Mouse (Mus musculus) left cerebral cortex, postnatal 36 days (tissue): ENCODE results near the gene Gng12. TPM values are rescaled to one million over a fixed set of nuclear protein-coding genes. Genes with fewer than 3 reads are reported as not detected.
"Not testable (repeated sequence)": the region's sequence is repeated elsewhere in the genome, so short reads cannot be mapped to it uniquely, and the experiment has no call there.

Experiments
- DNase-seq, 2 experiments: peaks; one replicate each; pipeline ENCODE4 v3.0.0; 2021 to 2022; ENCODE audit warnings: low spot score in 2 of 2, mixed read lengths in 1 of 2
- intact Hi-C: fragments of 180-260 bp; cut with DNase I; formaldehyde crosslinking; loops from one replicate; pipeline ENCODE4 v1.15.1; 2025
- total RNA-seq, 2 experiments: library from RNA; stranded (reverse); gene quantifications; 2 replicates each; pipeline ENCODE4 v1.2.3; 2021

The Gng12 gene
- total RNA-seq, 2 experiments from 2014 or later, result 55.8 to 69.6 TPM

DNA sequence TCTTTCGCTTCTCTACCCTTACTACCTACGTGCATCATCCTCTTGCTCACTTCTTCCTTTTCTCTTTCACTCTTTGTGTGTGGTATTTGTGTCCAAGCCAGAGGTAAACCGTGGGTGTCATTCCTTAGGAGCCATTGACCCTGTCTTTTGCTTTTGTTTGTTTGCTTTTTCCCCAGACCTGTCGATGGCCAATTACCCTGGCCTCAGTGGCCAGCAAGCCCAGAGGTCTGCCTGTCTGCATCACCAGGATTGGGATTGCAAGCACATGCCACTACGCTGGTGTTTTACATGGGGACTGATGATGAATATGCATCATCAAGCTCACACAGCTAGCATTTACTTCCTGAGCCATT lies 48.8 kb downstream of the Gng12 start:
- intact Hi-C loops, result no loop called here
- DNase-seq, result no peak

DNA sequence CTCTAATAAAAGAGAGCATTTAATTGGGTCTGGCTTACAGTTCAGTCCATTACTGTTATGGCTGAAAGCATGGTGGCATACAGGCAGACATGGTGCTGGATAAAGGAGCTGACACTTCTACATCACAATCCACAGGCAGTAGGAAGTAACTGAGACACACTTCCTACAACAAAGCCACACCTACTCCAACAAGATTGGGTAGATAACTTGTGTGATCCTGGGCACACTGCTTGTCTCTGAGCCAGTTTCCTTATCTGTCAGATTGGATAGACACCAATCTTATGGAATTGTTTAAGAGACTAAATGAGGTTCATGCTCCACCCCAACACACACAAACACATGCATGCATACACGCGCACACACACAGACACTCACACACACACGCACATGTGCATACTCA lies 51.9 kb downstream of the Gng12 start:
- intact Hi-C loops, result no loop called here
- no peak for DNase-seq

DNA sequence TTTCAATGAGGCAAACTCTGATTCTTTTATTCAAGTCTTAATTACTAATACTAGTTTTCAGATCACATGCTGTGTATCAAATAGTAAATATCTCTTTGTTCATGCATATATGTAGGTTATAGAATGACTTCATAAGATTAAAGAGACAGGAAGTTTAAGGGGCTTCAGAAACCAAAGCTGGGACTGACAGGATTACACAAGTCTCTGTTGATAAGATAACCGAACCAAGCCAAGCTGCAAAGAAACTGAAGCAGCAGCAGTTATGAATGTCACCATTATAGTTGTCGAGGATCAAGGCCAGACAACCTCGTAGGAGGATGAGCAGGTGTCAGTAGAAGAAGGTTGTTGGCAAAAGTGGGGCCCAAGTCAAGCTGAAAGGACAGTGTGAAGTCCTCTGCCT lies 52.7 kb downstream of the Gng12 start:
- intact Hi-C loops, result no loop called here
- no peak for DNase-seq

DNA sequence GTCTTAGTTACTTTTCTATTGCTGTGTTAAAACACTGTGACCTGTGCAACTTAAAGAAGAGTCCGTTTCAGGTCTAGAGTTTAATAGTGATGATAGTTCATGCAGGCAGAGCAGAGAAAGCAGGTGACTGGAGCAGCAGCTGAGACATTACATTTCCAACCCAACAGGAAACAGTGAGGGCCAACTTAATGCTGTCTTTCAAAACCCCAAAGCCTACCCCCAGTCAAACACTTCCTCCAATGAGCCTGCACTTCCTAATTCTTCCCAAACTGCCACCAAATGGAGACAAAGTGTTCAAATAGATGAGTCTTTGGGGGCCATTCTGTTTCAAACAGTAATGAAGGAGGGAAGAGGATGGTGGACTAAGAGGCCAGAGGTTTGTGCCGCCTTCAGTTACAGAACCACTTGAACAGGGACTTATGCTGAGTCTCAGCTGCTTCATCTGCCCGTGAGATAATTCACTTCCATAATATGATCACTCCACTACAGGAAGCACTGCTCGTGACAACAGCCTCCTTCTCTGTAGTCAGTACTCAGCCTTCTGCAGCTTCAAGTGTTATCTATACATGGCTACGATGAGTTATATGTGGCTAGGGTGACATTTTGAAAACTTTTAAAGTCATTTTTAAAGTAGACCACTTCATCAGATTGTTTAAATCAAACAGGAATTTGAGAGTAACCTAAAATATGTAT lies 55.7 kb downstream of the Gng12 start:
- intact Hi-C loops, result no loop called here
- DNase-seq, result no peak

DNA sequence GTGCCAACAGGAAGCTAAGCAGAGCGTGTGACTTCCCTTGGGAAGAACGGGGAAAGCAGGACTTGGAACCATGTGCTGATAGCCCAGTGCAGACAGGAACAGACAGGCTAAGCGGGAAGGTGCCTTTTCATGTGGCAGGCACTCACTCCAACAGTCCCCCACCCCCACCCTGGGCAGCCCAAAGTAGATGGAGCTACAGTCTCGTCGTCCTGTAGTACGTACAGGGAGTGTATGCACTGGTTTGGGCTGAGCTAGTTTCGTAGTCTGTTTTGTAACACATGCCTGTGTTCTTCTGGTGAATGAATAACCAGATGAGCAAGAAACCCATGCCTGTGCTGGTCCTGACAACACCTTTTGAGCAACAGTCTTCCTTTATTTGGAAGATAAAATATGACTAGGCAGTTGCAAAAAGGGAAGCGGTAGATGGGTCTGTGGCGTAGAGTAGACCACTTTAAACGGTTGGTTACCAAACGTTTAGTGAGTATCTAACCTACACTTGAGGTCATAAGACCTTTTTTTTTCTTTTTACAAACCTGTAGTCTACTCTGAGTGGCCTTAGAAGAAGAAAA lies 57.8 kb downstream of the Gng12 start:
- intact Hi-C loops, result no loop called here
- no peak for DNase-seq

DNA sequence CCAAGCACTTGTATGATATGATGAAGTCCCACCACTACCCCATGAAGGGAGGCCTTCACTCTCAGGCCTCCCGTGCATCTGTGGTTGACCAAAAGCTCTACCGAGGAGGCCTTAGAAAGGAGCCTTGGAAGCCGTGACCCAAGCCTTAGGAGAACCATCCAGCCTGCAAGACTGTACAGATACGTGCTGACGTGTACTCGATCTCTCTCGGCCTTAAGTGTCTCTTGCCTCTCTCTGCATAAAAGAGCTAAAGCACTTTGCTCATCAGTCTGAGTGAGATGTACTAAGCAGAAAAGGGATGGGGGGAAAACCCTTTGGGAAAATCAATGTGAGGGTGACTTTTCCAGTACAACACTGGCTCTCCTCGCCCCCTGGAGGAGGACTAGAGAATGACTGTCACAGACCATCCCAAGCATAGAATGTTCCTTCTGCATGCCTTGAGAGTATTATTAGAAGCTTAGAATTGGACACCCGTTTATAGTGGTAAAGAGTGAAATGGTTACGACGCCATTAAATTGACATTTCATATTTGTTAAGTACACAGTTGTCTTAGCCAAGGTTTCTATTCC lies 59.0 kb downstream of the Gng12 start:
- DNase-seq, result no peak
- intact Hi-C loops, result no loop called here

DNA sequence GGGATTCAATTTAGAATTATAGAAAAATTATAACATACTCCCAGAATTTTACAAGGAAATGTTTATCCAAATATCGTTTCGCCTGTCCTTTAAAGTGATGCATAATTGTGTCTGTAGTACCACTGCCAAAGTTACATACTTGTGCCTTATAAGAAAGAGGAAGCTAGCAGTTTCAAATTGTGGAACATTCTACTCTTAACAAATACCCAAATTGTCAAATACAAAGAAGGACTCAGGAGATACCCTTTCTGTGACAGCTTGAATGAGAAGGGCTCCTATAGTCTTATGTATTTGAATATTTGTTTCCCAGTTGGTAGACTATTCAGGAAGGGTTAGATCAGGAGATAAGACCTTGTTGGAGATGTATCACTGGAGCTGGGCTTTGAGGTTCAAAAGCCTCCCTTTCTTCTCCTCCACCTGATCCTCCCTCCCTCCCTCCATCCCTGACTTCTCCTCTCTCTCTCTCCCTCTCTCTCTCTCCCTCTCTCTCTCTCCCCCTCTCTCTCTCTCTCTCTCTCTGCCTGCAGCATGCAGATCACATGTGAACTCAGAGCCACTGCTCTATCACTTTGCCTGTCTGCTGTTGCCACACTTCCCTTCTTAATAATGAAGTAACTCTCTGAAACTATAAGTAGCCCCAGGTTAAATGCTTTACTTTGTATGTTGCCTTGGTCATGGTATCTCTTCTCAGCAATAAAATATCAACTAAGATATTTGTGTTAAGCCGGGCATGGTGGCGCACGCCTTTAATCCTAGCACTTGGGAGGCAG lies 62.5 kb downstream of the Gng12 start:
- no peak for DNase-seq
- intact Hi-C loops, result no loop called here

DNA sequence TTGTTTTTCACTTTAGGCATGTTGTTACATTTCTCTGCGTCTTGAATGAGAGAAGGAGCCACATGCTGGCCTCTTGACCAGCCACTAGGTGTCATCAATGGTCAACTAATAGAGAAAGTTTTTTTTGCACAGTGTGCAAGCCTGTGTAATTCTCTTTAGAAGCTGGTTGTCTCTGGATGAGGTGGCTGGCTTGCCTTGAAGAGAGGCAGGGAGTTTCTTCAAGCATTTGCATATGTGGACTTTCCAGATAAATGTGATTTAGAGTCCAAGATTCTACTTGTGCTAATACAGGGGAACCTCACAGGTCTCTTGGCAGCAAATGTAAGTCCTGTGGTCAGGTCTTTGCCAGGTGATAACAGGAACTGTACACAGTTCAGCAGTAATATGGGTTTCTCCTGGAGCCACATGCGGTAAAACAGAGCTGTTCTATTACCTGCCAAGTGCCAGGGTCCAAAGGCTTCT lies 66.4 kb downstream of the Gng12 start:
- intact Hi-C loops, result loop anchor here (2.0 to 5.0 kb wide), 3 partner anchors 75 to 355 kb away; partner anchors contain the start of gene Gadd45a
- peak in 1 of 2 experiments; percentile 24 for DNase-seq

DNA sequence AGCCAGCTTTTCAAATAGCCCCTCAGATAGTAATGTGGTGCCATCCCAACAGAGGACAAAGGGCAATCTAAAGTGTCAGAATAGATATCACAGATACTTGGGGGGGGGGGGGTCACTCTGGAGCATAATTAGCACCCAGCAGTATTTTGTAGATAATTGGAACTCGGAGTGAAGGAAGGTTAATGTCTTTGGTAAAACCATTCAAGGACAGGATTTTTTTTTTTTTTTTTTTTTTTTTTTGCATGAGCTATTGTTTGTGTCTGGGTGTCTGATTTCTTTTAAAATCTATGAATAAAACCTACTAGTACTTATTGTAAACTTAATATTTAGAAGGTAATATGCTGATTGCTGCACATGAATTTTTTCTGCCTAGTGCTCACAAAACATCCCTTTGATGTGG lies 66.9 kb downstream of the Gng12 start:
- intact Hi-C loops, result loop anchor here (2.0 to 5.0 kb wide), 3 partner anchors 74 to 354 kb away; partner anchors contain the start of gene Gadd45a
- DNase-seq, result no peak

DNA sequence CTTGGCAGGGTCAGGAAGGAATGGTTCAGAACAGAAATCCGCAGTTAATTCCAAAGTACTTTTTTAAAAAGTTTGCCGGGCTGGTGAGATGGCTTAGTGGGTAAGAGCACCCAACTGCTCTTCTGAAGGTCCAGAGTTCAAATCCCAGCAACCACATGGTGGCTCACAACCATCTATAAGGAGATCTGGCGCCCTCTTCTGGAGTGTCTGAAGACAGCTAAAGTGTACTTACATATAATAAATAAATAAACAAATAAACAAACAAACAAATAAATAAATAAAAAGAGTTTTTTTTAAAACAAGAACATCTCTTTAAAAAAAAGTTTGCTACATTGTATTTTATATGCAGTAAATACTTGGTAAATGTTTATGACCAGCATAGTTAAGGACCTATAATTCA lies 67.5 kb downstream of the Gng12 start:
- intact Hi-C loops, result loop anchor here (2.0 to 5.0 kb wide), 3 partner anchors 74 to 354 kb away; partner anchors contain the start of gene Gadd45a

DNA sequence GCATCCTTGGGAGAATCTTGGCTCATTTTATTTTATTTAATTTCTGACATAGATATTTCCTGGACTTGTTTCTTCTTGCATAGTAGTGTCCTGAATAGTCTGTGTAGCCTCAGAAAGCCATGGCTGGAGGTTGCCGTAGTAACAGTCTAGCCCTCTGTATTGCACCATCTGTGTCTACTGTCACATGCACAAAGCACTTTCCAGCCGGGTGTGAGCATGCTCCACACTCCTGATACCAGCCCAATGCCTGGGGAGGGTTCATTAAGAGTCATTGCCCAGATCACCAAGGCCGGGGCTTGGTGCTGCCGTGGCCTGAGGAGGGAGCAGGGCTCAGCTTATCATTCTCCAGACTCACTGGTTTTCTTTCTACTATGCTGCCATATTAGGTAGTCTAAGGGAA lies 68.0 kb downstream of the Gng12 start:
- intact Hi-C loops, result loop anchor here (5.0 kb wide), 2 partner anchors 73 to 353 kb away; partner anchors contain the start of gene Gadd45a

More for the DNA sequence above, 67.5 kb downstream of the Gng12 start:
- not testable (repeated sequence) for DNase-seq

DNA sequence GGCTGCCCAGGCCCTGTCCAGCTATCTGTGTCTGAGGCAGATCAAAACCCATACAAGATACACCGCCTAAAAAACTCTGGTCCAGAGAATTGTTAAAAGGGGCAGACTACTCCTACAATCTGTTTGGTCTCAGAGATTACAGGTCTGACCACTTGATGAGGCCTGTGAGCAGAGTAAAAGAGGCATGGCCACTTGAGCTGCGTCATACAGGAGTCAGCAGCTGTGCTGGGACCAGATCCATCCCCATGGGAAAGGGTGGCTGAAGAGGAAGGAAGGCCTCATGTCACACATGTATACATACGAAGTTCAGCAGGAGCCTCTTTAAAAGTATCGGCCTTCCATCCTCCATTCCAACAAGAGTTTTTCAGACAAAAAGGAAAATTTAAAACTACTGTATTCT lies 69.0 kb downstream of the Gng12 start:
- intact Hi-C loops, result no loop called here

More for the DNA sequence above, 68.0 kb downstream of the Gng12 start:
- DNase-seq, result no peak

DNA sequence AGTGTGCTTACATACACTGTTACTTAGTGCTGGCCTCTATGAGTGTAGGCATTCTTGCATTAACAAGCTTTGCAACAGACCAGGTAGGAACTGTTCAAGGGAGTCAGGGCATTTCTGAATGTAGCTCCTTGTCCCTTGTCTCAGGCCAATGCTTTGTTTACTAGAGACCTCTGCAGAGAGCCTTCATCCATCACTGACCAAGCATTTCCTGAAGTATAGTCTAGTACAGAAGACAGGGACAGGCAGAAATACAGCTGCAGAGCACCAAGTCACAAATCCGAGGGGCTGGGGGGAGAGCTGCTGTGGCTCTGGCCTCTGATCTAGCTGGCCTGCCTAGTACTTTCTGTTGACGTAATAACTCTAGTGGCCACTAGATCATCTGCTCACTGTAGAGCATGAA lies 71.6 kb downstream of the Gng12 start:
- intact Hi-C loops, result no loop called here
- no peak for DNase-seq

More for the DNA sequence above, 69.0 kb downstream of the Gng12 start:
- no peak for DNase-seq

DNA sequence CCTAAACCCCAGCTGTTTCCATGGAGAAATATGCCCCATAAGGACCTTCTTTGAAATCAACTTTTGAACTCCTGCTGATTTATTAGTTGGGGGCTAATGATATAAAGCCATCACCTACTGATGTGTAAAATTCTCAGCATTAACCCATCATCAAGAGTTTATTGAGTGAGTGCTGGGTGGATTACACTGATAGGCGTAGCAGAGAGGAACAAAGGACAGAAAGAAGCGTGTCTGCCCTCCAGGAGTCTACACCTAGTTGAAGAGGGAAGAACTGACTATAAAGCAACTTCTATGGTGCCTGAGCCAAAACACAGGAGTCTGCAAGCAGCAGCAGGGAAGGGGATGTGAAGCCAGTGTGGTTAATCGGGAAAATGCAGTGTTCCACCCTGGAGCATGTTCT lies 73.2 kb downstream of the Gng12 start:
- DNase-seq, result no peak
- intact Hi-C loops, result no loop called here

DNA sequence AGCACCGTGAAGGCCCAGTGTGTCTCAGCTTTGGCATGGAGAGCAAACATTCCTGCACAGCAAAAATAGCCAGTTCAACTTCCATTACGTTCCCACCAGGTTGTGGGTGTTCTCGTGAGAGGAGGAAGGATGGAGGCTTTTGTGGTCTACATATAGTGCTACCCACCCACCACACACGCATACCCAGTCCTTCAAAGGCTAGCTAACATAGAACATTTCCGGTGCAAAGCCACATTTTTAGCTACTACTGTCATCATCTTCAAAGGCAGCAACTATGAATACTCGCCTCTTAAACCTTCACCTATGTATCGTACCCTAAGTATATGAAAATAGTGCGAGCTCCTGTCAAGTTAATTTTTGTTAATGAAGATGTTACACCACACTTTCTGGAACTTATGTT lies 76.1 kb downstream of the Gng12 start:
- intact Hi-C loops, result no loop called here
- DNase-seq, result no peak

DNA sequence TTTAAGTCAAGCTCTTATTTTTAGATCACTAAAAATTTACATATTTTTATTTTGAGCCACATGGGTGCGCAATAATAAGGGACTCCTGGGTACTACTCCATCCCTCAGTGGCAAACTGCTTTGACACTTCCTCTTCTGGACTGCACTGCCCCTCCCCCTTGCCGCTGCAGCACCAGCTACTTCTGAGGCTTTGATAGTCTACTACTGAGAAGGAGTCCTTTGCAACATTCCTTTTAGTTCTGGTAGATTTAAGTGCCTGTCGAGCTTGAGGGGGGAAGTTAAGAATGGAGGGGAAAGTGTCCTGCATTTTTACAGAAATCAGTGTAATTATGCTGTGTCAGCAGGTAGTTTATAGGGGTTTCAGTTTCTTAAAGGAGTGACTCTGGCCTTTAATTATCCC lies 77.0 kb downstream of the Gng12 start:
- no peak for DNase-seq
- intact Hi-C loops, result no loop called here

DNA sequence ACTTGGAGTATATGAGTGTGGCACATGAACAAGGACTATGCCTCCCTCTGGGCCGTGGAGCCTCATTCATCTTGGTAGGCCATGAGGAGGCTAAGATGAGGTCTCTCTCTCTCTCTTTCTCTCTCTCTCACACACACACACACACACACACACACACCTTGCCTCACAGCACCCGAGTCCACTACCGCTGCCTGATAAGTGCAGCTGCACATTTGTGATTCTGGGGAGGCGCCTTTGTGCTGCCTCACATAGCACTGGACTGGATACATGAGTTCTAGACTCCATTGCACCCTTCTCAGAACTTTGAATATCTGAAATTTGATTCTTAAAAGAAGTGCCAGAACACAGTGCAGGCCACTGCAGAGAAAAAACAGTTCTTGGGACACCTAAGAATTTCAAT lies 79.3 kb downstream of the Gng12 start:
- no peak for DNase-seq
- intact Hi-C loops, result no loop called here

DNA sequence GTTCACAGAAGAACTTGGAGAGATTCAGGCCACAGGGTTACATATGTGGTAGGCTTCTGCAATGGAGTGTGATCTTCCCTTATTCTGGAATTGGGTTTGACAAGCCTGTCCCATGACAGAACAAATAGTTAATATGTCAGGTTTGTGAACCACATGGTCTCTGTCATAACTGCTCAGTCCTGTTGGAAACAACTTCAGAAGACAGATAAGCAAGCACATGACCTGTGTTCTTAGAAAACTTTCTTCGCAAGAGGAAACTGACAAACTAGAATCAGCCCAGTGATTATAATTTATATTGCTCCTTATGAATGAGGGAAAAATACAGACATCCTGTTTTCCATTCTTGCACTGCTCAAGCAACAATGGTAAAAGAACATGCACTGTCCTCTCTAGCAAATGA lies 83.0 kb downstream of the Gng12 start:
- DNase-seq, result no peak
- intact Hi-C loops, result no loop called here

DNA sequence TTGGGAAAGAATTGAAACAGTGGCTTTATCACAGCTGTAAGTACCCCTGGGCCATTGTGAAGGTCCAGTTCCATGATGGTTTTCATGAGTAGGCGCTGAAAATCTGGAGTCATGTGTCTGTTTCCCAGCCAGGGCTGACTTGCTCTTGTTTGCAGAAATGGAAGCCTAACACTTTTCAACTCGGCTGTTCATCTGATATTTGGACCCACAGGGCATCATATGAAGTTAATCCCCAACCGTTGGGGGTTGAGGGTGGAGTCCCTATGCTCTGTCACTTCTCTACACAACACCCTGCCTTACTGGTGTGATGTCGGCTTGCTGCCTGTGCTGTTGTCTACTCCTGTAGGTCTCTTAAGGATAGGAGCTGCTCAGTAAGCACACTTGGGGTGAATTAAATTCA lies 83.8 kb downstream of the Gng12 start:
- intact Hi-C loops, result no loop called here
- no peak for DNase-seq

DNA sequence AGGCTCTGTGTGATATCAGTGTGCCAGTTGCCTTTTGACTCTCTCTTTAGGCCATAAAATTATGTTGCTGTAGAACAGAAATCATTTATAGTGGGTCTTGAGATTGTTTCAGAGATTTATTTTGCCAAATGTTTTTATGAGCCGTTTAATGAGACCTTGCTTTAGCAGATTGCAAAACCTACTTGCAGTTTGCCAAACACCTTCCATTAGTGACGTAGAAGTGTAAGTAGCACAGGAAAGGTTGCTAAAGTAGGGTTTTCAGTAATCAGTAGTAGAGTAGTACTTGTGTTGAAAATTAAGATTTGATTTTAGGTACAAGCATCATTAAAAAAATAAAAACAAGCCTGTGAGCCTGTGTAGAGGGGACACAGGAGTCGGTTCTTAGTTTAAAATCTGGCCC lies 85.2 kb downstream of the Gng12 start:
- intact Hi-C loops, result no loop called here
- DNase-seq, result no peak
